In genomic region chr10:20659268-20659667, GRCm38 (mm10) we compare ENCODE assay signal across 29 mouse cellular contexts.
A peak's percentile ranks its signal among the peaks of the same experiment; 100 is the strongest.
DNase-seq lines count a peak whose midpoint lies in the region; TF ChIP-seq lines count a peak whose summit lies in the region.
"Had no signal": no experiment of that assay in that cellular context is flagged by ENCODE, and none has a peak within 500 bp of the region (broad histone marks: within the 10 kb centered on the region; RNA-seq: fewer than 3 reads in every experiment).

No protein-coding gene starts in this region.

- H3K4me3 ChIP-seq in gastrocnemius, adult 2 months: no peak overlapping the region
- H3K4me3 ChIP-seq: embryonic facial prominence, embryonic 13.5 days; erythroblast, embryonic 14.5 days; forebrain, embryonic 13.5 days; heart, adult 2 months; limb, embryonic 15.5 days; midbrain, embryonic 15.5 days; myocyte; neural tube, embryonic 13.5 days had no signal

- no peak for TF ChIP-seq CTCF in gastrocnemius, adult 2 months (IDR thresholded peaks at IDR 0.05)

- peak overlapping the region; percentile 57 for H3K27ac ChIP-seq in gastrocnemius, adult 2 months
- H3K27ac ChIP-seq: embryonic facial prominence, embryonic 13.5 days; forebrain, embryonic 13.5 days; heart, adult 2 months; hindbrain, embryonic 14.5 days; limb, embryonic 15.5 days; liver, embryonic 14.5 days; midbrain, embryonic 15.5 days; neural tube, embryonic 13.5 days had no signal

- DNase-seq in gastrocnemius, adult 2 months: peak; percentile 45
- no peak for DNase-seq in gastrocnemius, postnatal 4 days (ENCODE audit: low spot score in 2 of 2)
- DNase-seq in left cerebral cortex, adult 18-20 months (ENCODE audit: low spot score in 2 of 2): peak; percentile 28 to 34
- DNase-seq in left cerebral cortex, adult 11 months (ENCODE audit: low spot score): no peak
- DNase-seq in right cerebral cortex, postnatal 25 days: peak; percentile 36
- no peak for DNase-seq in right cerebral cortex, postnatal 14 days
- DNase-seq in skeletal muscle tissue, adult 2 months (ENCODE audit: low read depth, low spot score): peak; percentile 63
- no peak for DNase-seq in embryo, embryonic 10 days (ENCODE audit: low spot score)
- DNase-seq: B cell, adult 2 months; cerebellum, adult 11-12 months; cerebellum, postnatal 14 days; embryo, embryonic 11 days; kidney, adult 2 months; kidney, postnatal 10 days; layer of hippocampus, postnatal 36 days; left cerebral cortex, postnatal 4 days; lung, embryonic 14.5 days; lung, postnatal 4 days; retina, postnatal 1 day had no signal

- intact Hi-C loops in gastrocnemius, adult 2 months (cut with DNase I): loop anchor here (5.0 to 10.0 kb wide), 2 partner anchors 63 to 266 kb away; no protein-coding TSS in a partner anchor

Comparison
In these comparisons a context has a peak if more than half of its experiments do, and no peak if none do; other contexts are left out.
1. DNase-seq: peak in gastrocnemius, adult 2 months (single experiment), left cerebral cortex, adult 18-20 months (2 of 2), right cerebral cortex, postnatal 25 days (single experiment) and skeletal muscle tissue, adult 2 months (single experiment); none in gastrocnemius, postnatal 4 days (0 of 2), left cerebral cortex, adult 11 months (single experiment), right cerebral cortex, postnatal 14 days (single experiment) and embryo, embryonic 10 days (single experiment).